Mouse (Mus musculus): ENCODE results near the gene Ceacam18.
"Not testable (repeated sequence)": the region's sequence is repeated elsewhere in the genome, so short reads cannot be mapped to it uniquely, and the experiment has no call there.

Ceacam18 gene

DNA sequence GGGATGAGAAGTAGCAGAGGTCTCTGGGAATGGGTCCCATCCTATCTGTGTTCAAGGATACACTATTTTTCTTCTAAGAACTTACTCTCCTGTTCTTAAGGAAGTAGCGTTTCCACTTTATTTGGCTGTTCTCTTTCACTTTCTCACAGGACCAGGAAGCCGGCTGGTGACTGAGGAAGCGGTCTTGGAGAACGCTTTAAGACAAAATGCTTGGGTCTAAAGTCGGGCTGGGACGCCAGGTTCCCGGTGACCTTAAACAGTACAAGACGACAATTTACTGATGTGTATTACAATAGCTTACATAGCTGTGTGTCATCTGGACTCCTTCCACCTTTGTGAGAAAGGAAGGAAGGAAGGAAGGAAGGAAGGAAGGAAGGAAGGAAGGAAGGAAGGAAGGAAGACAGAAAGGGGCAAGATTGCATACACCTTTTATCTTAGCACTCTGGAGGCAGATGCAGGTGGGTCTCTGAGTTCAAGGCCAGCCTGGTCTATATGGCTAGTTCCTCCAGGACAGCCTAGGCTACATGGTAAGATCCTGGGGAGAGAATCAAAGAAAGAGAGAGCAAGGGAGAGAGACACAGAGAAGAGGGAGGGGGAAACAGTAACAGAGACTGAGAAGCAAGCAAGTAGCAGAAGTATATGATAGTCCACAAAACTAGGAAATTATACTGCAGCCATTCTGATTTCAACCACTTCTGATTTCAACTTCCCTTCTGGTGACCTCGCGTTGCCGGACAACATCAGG lies 36.7 kb downstream of the Ceacam18 start:
- DNase-seq = no peak

DNA sequence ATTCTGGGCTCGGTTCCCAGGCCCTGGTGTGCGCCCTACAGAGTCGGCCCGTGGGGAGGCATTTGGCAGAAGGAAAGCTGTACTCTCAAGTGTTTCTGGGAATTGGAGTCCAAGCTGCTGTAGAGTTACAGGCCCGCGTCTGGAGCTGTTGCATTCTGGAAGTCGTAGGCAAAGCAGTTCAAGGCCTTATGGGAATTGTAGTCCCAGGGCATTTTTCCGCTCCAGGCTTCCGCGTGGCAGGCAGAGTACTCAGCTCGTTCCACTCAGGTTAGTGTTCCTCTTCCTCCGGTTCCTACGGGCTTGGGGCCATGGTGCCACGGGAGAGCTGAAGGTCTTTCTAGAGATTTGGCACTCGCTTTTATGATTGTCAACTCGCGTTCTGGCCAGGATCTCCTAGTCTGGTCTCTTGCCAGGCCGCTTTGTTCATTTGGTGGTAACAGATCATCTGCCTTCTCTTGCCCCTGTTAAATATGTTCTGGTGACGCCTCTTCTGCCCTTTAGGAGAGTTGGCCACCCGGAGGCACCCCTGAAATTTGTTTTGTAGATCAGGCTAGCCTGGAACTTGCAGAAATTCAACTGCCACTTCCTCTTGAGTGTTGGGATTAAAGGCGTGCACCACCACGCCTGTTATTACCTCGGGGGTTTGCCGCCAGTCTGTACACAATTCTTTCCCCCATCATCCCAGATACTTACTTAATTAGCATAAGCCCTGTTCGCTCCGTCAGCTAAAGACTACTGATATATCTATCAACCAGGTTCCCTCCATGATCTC lies 37.5 kb downstream of the Ceacam18 start, which contains the start of gene Ctu1:
Ctu1 (plus strand) TSS at position 208 of the 772 bp plus-strand sequence.
- peak; percentile 83 to 88 for DNase-seq

DNA sequence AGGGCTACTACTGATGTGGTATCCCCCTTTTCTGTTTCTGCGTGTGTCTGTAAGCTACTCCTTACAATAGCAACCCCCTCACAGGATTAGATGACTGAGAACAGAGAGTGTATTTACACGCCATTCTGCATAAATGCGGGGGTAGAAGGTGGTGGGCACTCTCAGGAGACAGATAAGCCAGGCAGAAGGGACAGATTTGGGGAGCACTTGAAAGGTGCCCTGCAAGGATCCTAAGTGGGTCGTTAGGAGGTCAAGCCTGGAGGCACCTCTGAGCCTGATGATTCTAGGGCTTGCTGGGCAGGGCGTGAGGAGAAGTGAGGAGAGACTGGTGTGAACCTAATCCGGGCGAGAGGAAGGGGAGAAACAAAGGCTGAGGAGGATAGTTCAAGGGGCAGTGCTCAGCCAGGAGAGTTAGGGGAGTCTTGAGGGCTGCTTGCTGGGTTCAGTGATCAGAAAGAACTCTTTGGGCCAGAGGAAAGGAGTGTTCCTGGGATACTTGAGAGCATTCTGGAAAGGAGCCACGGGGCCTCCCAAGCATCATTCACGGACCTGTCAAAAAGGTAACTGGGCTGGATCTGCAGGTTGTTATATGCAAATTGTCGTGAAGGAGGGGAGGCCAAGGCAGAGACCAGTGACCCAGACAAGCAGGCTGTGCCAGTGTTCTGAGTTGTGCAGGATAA lies 38.2 kb downstream of the Ceacam18 start:
- DNase-seq = peak in 1 of 2 experiments; percentile 11

DNA sequence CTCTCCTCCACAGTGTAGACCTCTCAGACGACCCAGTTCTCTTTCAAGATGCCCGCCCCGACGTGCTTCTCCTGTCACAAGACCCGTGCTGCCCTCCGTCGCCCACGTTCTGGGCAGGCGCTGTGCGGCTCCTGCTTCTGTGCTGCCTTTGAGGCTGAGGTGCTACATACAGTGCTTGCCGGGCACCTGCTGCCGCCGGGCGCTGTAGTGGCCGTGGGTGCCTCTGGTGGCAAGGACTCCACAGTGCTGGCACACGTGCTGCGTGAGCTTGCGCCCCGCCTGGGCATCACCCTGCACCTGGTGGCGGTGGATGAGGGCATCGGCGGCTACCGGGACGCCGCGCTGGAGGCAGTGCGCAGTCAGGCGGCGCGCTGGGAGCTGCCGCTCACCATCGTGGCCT lies 40.6 kb downstream of the Ceacam18 start:
- DNase-seq = no peak

DNA sequence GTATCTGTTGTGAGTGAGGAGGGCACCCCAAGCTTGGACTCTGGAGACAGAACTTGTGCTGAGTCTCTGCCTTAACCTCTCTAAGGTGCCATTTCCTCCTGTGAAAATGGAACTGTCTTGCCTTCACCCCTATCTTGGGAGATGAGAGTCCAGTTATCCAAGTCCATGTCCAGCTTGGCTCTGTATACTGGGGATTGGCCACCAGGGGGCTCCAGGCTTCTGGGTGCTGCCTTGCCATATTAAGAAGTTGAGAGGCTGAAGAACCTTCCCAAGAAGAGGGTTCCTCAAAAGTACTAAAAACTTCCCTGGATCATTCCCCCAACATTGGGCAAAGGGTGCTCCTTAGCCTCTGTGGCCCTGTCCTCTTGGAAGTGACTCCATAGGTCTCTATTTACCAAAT lies 44.0 kb downstream of the Ceacam18 start:
- DNase-seq = peak in 1 of 2 experiments; percentile 41

DNA sequence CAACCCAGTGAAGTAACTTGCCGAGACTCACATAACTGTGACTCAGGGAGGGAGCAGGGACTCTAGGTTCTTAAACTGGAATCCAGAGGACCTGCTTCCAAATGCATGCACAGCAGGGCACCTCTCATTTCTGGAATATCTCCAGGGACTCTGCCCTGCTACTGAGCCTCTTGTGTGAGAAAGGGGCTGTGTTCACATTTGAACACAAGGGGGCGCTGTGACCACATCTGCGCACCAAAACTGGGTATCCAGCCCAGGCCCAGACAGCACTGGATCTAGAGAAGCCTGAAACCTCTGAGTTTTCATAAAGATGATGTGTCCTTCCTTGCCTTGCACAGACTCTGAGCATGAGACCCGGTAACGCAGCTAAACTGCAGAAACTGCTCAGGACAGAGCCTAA lies 46.5 kb downstream of the Ceacam18 start:
- peak; percentile 39 to 66 for DNase-seq

DNA sequence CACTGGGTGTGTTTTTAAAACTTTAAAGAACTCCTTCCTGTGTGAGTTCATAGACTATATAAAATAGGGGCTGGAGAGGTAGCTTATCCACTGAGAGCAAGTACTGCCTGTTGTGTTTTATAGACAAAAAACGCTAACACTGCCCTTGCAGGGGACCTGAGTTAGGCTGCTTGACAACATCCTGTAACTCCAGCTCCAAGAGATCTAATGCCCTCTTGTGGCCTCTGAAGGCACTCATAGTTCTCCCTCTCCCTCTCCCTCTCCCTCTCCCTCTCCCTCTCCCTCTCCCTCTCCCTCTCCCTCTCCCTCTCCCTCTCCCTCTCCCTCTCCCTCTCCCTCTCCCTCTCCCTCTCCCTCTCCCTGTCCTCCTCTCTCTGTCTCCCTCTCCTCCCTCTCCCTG lies 48.0 kb downstream of the Ceacam18 start:
- DNase-seq = not testable (repeated sequence)

DNA sequence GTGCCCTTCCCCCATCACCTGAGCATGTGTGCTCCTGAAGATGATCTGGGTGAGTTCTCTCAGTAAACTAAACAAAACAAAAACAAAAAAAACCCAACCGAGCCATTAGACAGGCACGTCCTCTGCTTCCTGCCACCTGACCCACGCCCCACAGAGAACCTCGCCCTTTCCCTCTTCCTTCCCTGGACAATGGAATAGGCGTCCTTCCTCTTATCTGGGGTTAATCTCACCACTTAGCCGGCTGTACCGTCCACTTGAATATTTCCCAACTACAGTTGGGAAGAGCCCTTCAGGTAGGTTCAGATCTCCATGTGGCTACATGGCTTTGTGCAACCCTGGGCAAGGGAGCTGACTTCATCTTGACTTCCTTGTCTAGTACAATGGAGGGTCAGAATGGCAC lies 50.6 kb downstream of the Ceacam18 start:
- no peak for DNase-seq

DNA sequence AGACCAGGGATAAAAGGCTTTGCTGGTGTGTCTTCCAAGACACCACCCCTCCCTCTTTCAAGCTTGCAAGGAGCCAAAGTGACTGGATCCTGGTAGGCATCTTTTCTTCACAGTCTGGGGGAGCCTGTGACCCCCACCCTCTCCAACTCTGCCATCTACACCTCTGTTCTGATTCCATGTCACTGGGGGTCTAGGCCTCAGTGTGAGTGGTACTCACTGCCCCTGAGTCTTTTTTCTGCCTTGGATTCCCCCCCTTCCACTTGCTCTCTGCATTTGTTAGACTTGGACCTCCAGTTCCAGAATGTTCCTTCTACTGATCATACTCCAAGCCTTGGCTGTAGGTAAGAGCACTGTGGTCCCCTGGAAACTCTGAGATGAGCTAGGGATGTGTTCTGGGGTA lies 55.6 kb downstream of the Ceacam18 start, which contains the start of gene Klk14:
Klk14 (plus strand) TSS at position 301 of the 400 bp plus-strand sequence.
- DNase-seq = no peak
